Mouse (Mus musculus) forebrain, embryonic 13.5 days (tissue): ENCODE results near the gene Lrrc7. TPM values are rescaled to one million over a fixed set of nuclear protein-coding genes. Genes with fewer than 3 reads are reported as not detected.

Experiments
- ATAC-seq: fragments of 200-750 bp; cut with Nextera tagmentation; 2 replicates; pipeline ENCODE4 v1.8.0; 2017
- H3K27ac ChIP-seq: fragments of 300-500 bp; sonication (generic); 2 replicates; pipeline ENCODE4 v1.5.1; 2015; ENCODE audit warnings: inconsistent platforms, mild to moderate bottlenecking, moderate library complexity
- H3K27me3 ChIP-seq: fragments of 300-500 bp; sonication (generic); 2 replicates; pipeline ENCODE4 v1.6.1; 2015; ENCODE audit warnings: mild to moderate bottlenecking, inconsistent platforms
- H3K36me3 ChIP-seq: fragments of 300-500 bp; sonication (generic); 2 replicates; pipeline ENCODE4 v1.6.1; 2015; ENCODE audit warnings: mild to moderate bottlenecking, inconsistent platforms; ENCODE audit not compliant: poor library complexity, severe bottlenecking
- H3K4me1 ChIP-seq: fragments of 300-500 bp; sonication (generic); 2 replicates; pipeline ENCODE4 v1.6.1; 2015; ENCODE audit warnings: inconsistent platforms
- H3K4me2 ChIP-seq: fragments of 300-500 bp; sonication (generic); 2 replicates; pipeline ENCODE4 v1.6.1; 2015; ENCODE audit warnings: inconsistent platforms, mild to moderate bottlenecking, moderate library complexity
- H3K4me3 ChIP-seq: fragments of 300-500 bp; sonication (generic); 2 replicates; pipeline ENCODE4 v1.5.1; 2015; ENCODE audit warnings: mild to moderate bottlenecking, inconsistent platforms
- H3K9ac ChIP-seq: fragments of 300-500 bp; sonication (generic); 2 replicates; pipeline ENCODE4 v1.6.1; 2015; ENCODE audit warnings: mild to moderate bottlenecking, inconsistent platforms
- H3K9me3 ChIP-seq: fragments of 300-500 bp; sonication (generic); replicated peaks from 2 replicates; pipeline ENCODE4 v1.6.1; 2016; ENCODE audit warnings: inconsistent platforms
- WGBS: fragments of 180-500 bp; shearing (Covaris S2); methylation state at CpG from one replicate; pipeline ENCODE4 v1.1.7; 2015; 5-methylcytosine and 5-hydroxymethylcytosine counted together
- polyA plus RNA-seq: library from polyadenylated mRNA; unstranded; fragments of >200 nt; fragmentation: Nextera tagmentation; extraction: Ambion mirVana; gene quantifications from 2 replicates; pipeline ENCODE4 v1.2.1, GENCODE M21; 2015

The Lrrc7 gene
- polyA plus RNA-seq, 1 experiment from 2014 or later: 9.6 TPM

- WGBS: 11% methylated on average over 2 of the region's 2 CpGs
- peak; percentile 79 for ATAC-seq
Measured at GRCm38 (mm10) chr3:158210026-158210425, 352.0 kb downstream of the Lrrc7 start.

GRCm38 (mm10) chr3:158207840-158208239, 354.2 kb downstream of the Lrrc7 start:
- peaks cover 9% of the 10 kb centered on the region for H3K4me1 ChIP-seq
- no peak overlapping the region for H3K4me3 ChIP-seq
- H3K9ac ChIP-seq: no peak overlapping the region
- H3K4me2 ChIP-seq: no peak overlapping the region
- 25% methylated on average over 2 of the region's 2 CpGs for WGBS
- no peaks in the 10 kb centered on the region for H3K9me3 ChIP-seq
- H3K36me3 ChIP-seq: no peaks in the 10 kb centered on the region
- H3K27me3 ChIP-seq: no peaks in the 10 kb centered on the region
- ATAC-seq: peak; percentile 52
- no peak overlapping the region for H3K27ac ChIP-seq

More at GRCm38 (mm10) chr3:158210026-158210425, 352.0 kb downstream of the Lrrc7 start:
- no peak overlapping the region for H3K9ac ChIP-seq
- H3K4me2 ChIP-seq: no peak overlapping the region
- peaks cover 9% of the 10 kb centered on the region for H3K4me1 ChIP-seq
- H3K4me3 ChIP-seq: no peak overlapping the region
- H3K9me3 ChIP-seq: no peaks in the 10 kb centered on the region
- H3K36me3 ChIP-seq: no peaks in the 10 kb centered on the region
- no peak overlapping the region for H3K27ac ChIP-seq
- no peaks in the 10 kb centered on the region for H3K27me3 ChIP-seq

GRCm38 (mm10) chr3:158202776-158203175, 359.2 kb downstream of the Lrrc7 start:
- H3K4me3 ChIP-seq: no peak overlapping the region
- WGBS: 96% methylated on average over 3 of the region's 3 CpGs
- no peak overlapping the region for H3K27ac ChIP-seq
- H3K9me3 ChIP-seq: no peaks in the 10 kb centered on the region
- H3K4me2 ChIP-seq: no peak overlapping the region
- no peak overlapping the region for H3K9ac ChIP-seq
- H3K27me3 ChIP-seq: no peaks in the 10 kb centered on the region
- ATAC-seq: no peak
- peaks cover 4% of the 10 kb centered on the region; the same call in 1 of the 2 replicates for H3K4me1 ChIP-seq
- no peaks in the 10 kb centered on the region for H3K36me3 ChIP-seq

GRCm38 (mm10) chr3:158195426-158195825, 366.6 kb downstream of the Lrrc7 start:
- Histone ChIP-seq H3K27ac (no peak overlapping the region), H3K9ac (no peak overlapping the region), H3K4me1 (no peaks in the 10 kb centered on the region), H3K4me3 (no peak overlapping the region), H3K9me3 (no peaks in the 10 kb centered on the region), H3K36me3 (no peaks in the 10 kb centered on the region), H3K27me3 (no peaks in the 10 kb centered on the region), H3K4me2 (no peak overlapping the region)
- ATAC-seq: no peak

- Histone ChIP-seq H3K27ac (no peak overlapping the region), H3K4me1 (no peaks in the 10 kb centered on the region), H3K9me3 (no peaks in the 10 kb centered on the region), H3K27me3 (no peaks in the 10 kb centered on the region), H3K4me3 (no peak overlapping the region), H3K36me3 (no peaks in the 10 kb centered on the region), H3K4me2 (no peak overlapping the region), H3K9ac (no peak overlapping the region)
- no peak for ATAC-seq
- 81% methylated on average over 1 of the region's 1 CpGs for WGBS
Measured at GRCm38 (mm10) chr3:158193229-158193628, 368.8 kb downstream of the Lrrc7 start.

- peak; percentile 93 for ATAC-seq
- 43% methylated on average over 10 of the region's 10 CpGs for WGBS
- Histone ChIP-seq H3K27ac (no peak overlapping the region; the same call in 1 of the 2 replicates), H3K9ac (no peak overlapping the region), H3K4me2 (no peak overlapping the region), H3K4me1 (peaks cover 8% of the 10 kb centered on the region), H3K9me3 (no peaks in the 10 kb centered on the region), H3K36me3 (0 out of 2 replicates have a peak, but pooled peaks cover 5% of the 10 kb centered on the region), H3K27me3 (no peaks in the 10 kb centered on the region), H3K4me3 (no peak overlapping the region)
Measured at GRCm38 (mm10) chr3:158174880-158175735, 386.9 kb downstream of the Lrrc7 start.

GRCm38 (mm10) chr3:158169180-158169579, 392.8 kb downstream of the Lrrc7 start:
- Histone ChIP-seq H3K9me3 (no peaks in the 10 kb centered on the region), H3K4me2 (no peak overlapping the region), H3K4me3 (no peak overlapping the region), H3K9ac (no peak overlapping the region), H3K36me3 (no peaks in the 10 kb centered on the region), H3K27ac (no peak overlapping the region), H3K27me3 (no peaks in the 10 kb centered on the region), H3K4me1 (peaks cover 4% of the 10 kb centered on the region; the same call in 1 of the 2 replicates)
- no peak for ATAC-seq
- 94% methylated on average over 8 of the region's 8 CpGs for WGBS

GRCm38 (mm10) chr3:158168454-158168853, 393.6 kb downstream of the Lrrc7 start:
- WGBS: 40% methylated on average over 4 of the region's 4 CpGs
- H3K4me1 ChIP-seq: peaks cover 4% of the 10 kb centered on the region; the same call in 1 of the 2 replicates
- ATAC-seq: no peak
- no peaks in the 10 kb centered on the region for H3K27me3 ChIP-seq
- no peaks in the 10 kb centered on the region for H3K36me3 ChIP-seq
- H3K9ac ChIP-seq: no peak overlapping the region
- H3K9me3 ChIP-seq: no peaks in the 10 kb centered on the region
- H3K4me2 ChIP-seq: no peak overlapping the region
- no peak overlapping the region for H3K4me3 ChIP-seq
- no peak overlapping the region for H3K27ac ChIP-seq

- no peak overlapping the region for H3K27ac ChIP-seq
- no peak for ATAC-seq
- no peaks in the 10 kb centered on the region for H3K9me3 ChIP-seq
- H3K4me2 ChIP-seq: no peak overlapping the region
- no peaks in the 10 kb centered on the region for H3K27me3 ChIP-seq
- peaks cover 22% of the 10 kb centered on the region for H3K36me3 ChIP-seq
- H3K4me3 ChIP-seq: no peak overlapping the region
- H3K4me1 ChIP-seq: peaks cover 4% of the 10 kb centered on the region; the same call in 1 of the 2 replicates
- H3K9ac ChIP-seq: no peak overlapping the region
Measured at GRCm38 (mm10) chr3:158165004-158165403, 397.0 kb downstream of the Lrrc7 start.

GRCm38 (mm10) chr3:158164452-158164851, 397.6 kb downstream of the Lrrc7 start:
- peaks cover 22% of the 10 kb centered on the region for H3K36me3 ChIP-seq
- no peaks in the 10 kb centered on the region for H3K9me3 ChIP-seq
- no peak for ATAC-seq
- H3K27me3 ChIP-seq: no peaks in the 10 kb centered on the region
- no peak overlapping the region for H3K9ac ChIP-seq
- no peak overlapping the region for H3K4me2 ChIP-seq
- 86% methylated on average over 5 of the region's 5 CpGs for WGBS
- H3K27ac ChIP-seq: no peak overlapping the region
- no peak overlapping the region for H3K4me3 ChIP-seq
- H3K4me1 ChIP-seq: peaks cover 4% of the 10 kb centered on the region; the same call in 1 of the 2 replicates

- ATAC-seq: no peak
- no peak overlapping the region for H3K4me3 ChIP-seq
- no peaks in the 10 kb centered on the region for H3K4me1 ChIP-seq
- no peaks in the 10 kb centered on the region for H3K27me3 ChIP-seq
- H3K36me3 ChIP-seq: peaks cover 22% of the 10 kb centered on the region
- no peak overlapping the region for H3K27ac ChIP-seq
- no peaks in the 10 kb centered on the region for H3K9me3 ChIP-seq
- no peak overlapping the region for H3K4me2 ChIP-seq
- H3K9ac ChIP-seq: no peak overlapping the region
- 78% methylated on average over 4 of the region's 4 CpGs for WGBS
Measured at GRCm38 (mm10) chr3:158163127-158163526, 398.9 kb downstream of the Lrrc7 start.

GRCm38 (mm10) chr3:158161924-158162490, 400.0 kb downstream of the Lrrc7 start:
- no peaks in the 10 kb centered on the region for H3K9me3 ChIP-seq
- H3K27me3 ChIP-seq: no peaks in the 10 kb centered on the region
- no peak overlapping the region for H3K27ac ChIP-seq
- peaks cover 22% of the 10 kb centered on the region for H3K36me3 ChIP-seq
- no peak overlapping the region for H3K4me2 ChIP-seq
- no peak overlapping the region for H3K9ac ChIP-seq
- no peak overlapping the region for H3K4me3 ChIP-seq
- no peaks in the 10 kb centered on the region for H3K4me1 ChIP-seq
- WGBS: 88% methylated on average over 1 of the region's 1 CpGs
- no peak for ATAC-seq
